Mouse (Mus musculus) forebrain, embryonic 15.5 days (tissue): ENCODE data around the gene Moap1. TPM values are rescaled to one million over a fixed set of nuclear protein-coding genes. Genes with fewer than 3 reads are reported as not detected.
A peak's percentile ranks its signal among the peaks of the same experiment; 100 is the strongest.

Experiments
- ATAC-seq: fragments of 200-750 bp; cut with Nextera tagmentation; replicated peaks from 2 replicates; pipeline ENCODE4 v1.8.0; 2017; ENCODE audit warnings: mild to moderate bottlenecking, moderate TSS enrichment, moderate library complexity
- H3K27ac ChIP-seq: fragments of 300-500 bp; sonication (generic); replicated peaks from 2 replicates; pipeline ENCODE4 v1.5.1; 2015; ENCODE audit warnings: mild to moderate bottlenecking, inconsistent platforms
- H3K27me3 ChIP-seq: fragments of 300-500 bp; sonication (generic); 2 replicates; pipeline ENCODE4 v1.6.1; 2015; ENCODE audit warnings: inconsistent platforms
- H3K36me3 ChIP-seq: fragments of 300-500 bp; sonication (generic); 2 replicates; pipeline ENCODE4 v1.6.1; 2015; ENCODE audit warnings: mild to moderate bottlenecking, inconsistent platforms
- H3K4me1 ChIP-seq: fragments of 300-500 bp; sonication (generic); 2 replicates; pipeline ENCODE4 v1.6.1; 2015; ENCODE audit warnings: inconsistent platforms
- H3K4me2 ChIP-seq: fragments of 300-500 bp; sonication (generic); replicated peaks from 2 replicates; pipeline ENCODE4 v1.6.1; 2015; ENCODE audit warnings: mild to moderate bottlenecking, inconsistent platforms
- H3K4me3 ChIP-seq: fragments of 300-500 bp; sonication (generic); 2 replicates; pipeline ENCODE4 v1.5.1; 2015; ENCODE audit warnings: mild to moderate bottlenecking, inconsistent platforms
- H3K9ac ChIP-seq: fragments of 300-500 bp; sonication (generic); replicated peaks from 2 replicates; pipeline ENCODE4 v1.6.1; 2015; ENCODE audit warnings: mild to moderate bottlenecking, inconsistent platforms
- H3K9me3 ChIP-seq: fragments of 300-500 bp; sonication (generic); 2 replicates; pipeline ENCODE4 v1.6.1; 2016; ENCODE audit warnings: inconsistent platforms
- WGBS: fragments of 180-500 bp; shearing (Covaris S2); methylation state at CpG from one replicate; pipeline ENCODE4 v1.1.7; 2015; ENCODE audit warnings: mixed read lengths; 5-methylcytosine and 5-hydroxymethylcytosine counted together
- polyA plus RNA-seq: library from polyadenylated mRNA; unstranded; fragments of >200 nt; fragmentation: Nextera tagmentation; extraction: Ambion mirVana; gene quantifications from 2 replicates; pipeline ENCODE4 v1.2.1, GENCODE M21; 2015

Gene Moap1
- polyA plus RNA-seq, 1 experiment from 2014 or later = 53.2 TPM

- ATAC-seq = no peak
- no peaks in the 10 kb centered on the region for H3K27me3 ChIP-seq
- 90% methylated on average over 3 of the region's 3 CpGs for WGBS
- no peaks in the 10 kb centered on the region for H3K9me3 ChIP-seq
- no peak overlapping the region for H3K9ac ChIP-seq
- H3K4me3 ChIP-seq = no peak overlapping the region
- H3K36me3 ChIP-seq = peaks cover 36% of the 10 kb centered on the region
- no peak overlapping the region for H3K27ac ChIP-seq
- no peak overlapping the region for H3K4me2 ChIP-seq
- peaks cover 23% of the 10 kb centered on the region for H3K4me1 ChIP-seq
Observed at GRCm38 (mm10) chr12:102761668-102762067, 18.2 kb upstream of the Moap1 start.

DNA sequence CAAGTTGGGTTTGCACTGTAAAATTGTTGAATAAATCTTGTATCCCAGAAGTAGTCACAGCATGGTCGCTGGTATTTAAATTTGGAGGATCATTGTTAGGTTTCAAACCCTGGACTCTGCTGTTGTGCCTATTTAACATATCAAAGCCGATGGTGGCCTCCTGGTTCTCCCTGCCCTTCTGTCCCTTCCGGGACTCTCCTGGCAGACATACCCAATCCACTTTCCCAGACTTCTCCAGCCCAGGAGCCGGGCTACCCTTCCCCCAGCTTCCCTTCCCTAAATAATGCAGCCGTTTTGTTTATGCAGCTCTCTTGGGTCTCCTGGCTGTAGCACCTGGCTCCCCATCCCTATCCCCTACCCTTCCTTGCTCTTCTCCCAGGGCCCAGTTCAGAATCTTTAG, 15.5 kb upstream of the Moap1 start:
- ATAC-seq = no peak
- Histone ChIP-seq H3K27me3 (no peaks in the 10 kb centered on the region), H3K27ac (no peak overlapping the region), H3K4me2 (peak overlapping the region; percentile 87), H3K36me3 (peaks cover 12% of the 10 kb centered on the region), H3K9ac (peak overlapping the region; percentile 87), H3K9me3 (no peaks in the 10 kb centered on the region), H3K4me3 (peak overlapping the region; percentile 94), H3K4me1 (peaks cover 42% of the 10 kb centered on the region)
- WGBS = 2% methylated on average over 5 of the region's 5 CpGs

DNA sequence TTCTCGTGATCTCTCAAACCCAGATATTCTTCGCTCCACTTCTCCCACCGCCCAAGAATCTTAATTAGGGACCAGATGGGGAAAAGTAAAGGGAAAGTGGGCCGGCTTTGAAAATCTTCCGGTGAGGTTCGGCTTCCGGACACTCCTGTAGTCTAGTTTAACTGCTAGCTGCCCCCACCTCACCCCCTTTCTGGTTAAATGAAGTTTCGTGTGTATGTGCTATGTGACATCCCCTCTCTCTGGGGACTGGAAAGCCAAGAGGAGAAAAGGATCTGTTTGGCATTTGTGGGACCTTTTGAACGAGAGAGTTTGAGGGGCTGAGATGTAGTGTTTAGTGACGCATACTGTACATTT, 14.9 kb upstream of the Moap1 start, which contains the start of gene Gm20604:
Gm20604 (minus strand) TSS at position 270 of the 354 bp plus-strand sequence.
- ATAC-seq = no peak
- Histone ChIP-seq H3K9me3 (no peaks in the 10 kb centered on the region), H3K4me1 (peaks cover 42% of the 10 kb centered on the region), H3K4me3 (peak within 1 kb of the TSS; percentile 94), H3K36me3 (peaks cover 8% of the 10 kb centered on the region; the same call in 1 of the 2 replicates), H3K27ac (peak within 1 kb of the TSS; percentile 83), H3K27me3 (no peaks in the 10 kb centered on the region), H3K4me2 (peak within 1 kb of the TSS; percentile 87), H3K9ac (peak within 1 kb of the TSS; percentile 87)
- WGBS = under 1% methylated on average over 10 of the region's 10 CpGs

DNA sequence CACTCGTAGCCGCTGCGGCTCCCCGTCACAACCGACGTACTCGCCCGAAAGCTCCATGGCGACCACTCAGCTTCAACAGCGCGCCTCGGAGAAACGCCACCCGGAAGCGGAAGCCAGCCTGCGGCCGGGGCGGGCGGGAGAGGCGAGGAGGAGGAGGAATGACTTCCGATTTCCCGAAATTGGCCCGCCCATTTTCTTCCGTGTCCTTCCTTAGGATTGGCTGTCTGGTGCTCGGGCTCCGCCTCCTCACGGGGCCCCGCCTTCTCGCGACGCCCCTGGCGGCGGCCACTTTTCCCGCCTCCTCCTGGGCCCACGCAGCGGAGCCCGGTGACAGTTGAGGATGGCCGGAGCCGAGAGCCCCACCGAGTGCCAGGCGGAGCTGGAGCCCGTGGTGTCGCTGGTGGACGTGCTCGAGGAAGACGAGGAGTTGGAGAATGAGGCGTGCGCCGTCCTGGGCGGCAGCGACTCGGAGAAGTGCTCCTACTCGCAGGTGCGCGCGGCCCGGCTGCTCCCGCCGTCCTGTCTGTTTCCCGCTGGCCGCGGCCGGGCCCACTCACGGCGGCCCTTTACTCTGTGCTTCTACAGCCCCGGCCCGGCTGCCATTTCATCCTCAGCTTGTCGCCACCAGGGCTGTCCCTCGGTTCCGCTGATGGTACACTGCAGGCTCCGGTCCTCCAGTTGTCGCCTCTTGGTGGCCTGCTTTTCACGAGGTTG, 14.4 kb upstream of the Moap1 start, which contains the start of the genes Gm28051, Gon7 and Ubr7:
Gm28051 (minus strand) TSS at position 77 of the 714 bp plus-strand sequence.
Gon7 (minus strand) TSS at position 115 of the 714 bp plus-strand sequence.
Ubr7 (plus strand) TSS at position 279 of the 714 bp plus-strand sequence.
- Histone ChIP-seq H3K27ac (peak within 1 kb of the TSS; percentile 83), H3K9ac (peak within 1 kb of the TSS; percentile 87), H3K4me1 (peaks cover 42% of the 10 kb centered on the region), H3K9me3 (no peaks in the 10 kb centered on the region), H3K4me2 (peak within 1 kb of the TSS; percentile 87), H3K36me3 (peaks cover 8% of the 10 kb centered on the region; the same call in 1 of the 2 replicates), H3K27me3 (no peaks in the 10 kb centered on the region), H3K4me3 (peak within 1 kb of the TSS; percentile 94)
- peak; percentile 98 for ATAC-seq
- under 1% methylated on average over 73 of the region's 73 CpGs for WGBS

DNA sequence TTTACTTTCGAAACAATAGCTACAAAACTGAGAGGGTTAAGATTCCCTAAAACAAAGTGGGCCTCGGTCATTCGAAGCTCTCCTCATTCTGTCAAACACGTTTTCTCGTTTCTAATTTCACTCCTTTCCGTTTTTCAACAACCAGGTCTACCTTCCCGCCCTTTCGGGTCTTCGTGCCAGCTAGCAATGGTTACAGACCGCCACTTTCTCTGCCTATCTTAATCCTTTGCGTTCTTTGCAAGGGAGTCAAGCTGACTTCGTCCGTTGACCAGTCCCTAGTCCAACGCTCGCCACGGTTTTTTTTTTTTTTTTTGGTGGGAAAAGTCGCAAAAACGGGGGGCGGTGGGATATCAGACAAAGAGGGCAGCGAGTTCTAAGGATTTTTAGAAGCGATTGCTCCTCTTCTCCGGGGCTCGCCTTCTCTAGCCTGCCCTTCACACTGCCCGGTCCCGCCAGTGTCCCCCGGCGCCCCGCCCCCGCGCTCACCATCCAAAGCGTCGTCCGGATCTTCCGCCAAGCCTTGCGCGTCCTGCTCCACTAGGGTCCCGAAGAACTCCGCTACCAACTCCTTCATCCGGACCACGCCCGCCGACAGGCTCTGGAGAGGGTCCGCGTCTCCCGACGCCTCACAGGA, 13.7 kb upstream of the Moap1 start:
- Histone ChIP-seq H3K9me3 (no peaks in the 10 kb centered on the region), H3K36me3 (peaks cover 3% of the 10 kb centered on the region; the same call in 1 of the 2 replicates), H3K4me3 (peak overlapping the region; percentile 94), H3K4me2 (peak overlapping the region; percentile 67), H3K27me3 (no peaks in the 10 kb centered on the region), H3K9ac (peak overlapping the region; percentile 54), H3K4me1 (peaks cover 42% of the 10 kb centered on the region), H3K27ac (peak overlapping the region; percentile 83)
- no peak for ATAC-seq
- WGBS = 2% methylated on average over 46 of the region's 46 CpGs

- Histone ChIP-seq H3K4me1 (peaks cover 42% of the 10 kb centered on the region), H3K9ac (peak overlapping the region; percentile 54; the same call in 1 of the 2 replicates), H3K27ac (no peak overlapping the region), H3K27me3 (no peaks in the 10 kb centered on the region), H3K4me2 (peak overlapping the region; percentile 67), H3K9me3 (no peaks in the 10 kb centered on the region), H3K36me3 (peaks cover 2% of the 10 kb centered on the region; the same call in 1 of the 2 replicates), H3K4me3 (peak overlapping the region; percentile 94)
- WGBS = 87% methylated on average over 7 of the region's 7 CpGs
- ATAC-seq = no peak
Observed at GRCm38 (mm10) chr12:102756304-102756703, 12.8 kb upstream of the Moap1 start.

DNA sequence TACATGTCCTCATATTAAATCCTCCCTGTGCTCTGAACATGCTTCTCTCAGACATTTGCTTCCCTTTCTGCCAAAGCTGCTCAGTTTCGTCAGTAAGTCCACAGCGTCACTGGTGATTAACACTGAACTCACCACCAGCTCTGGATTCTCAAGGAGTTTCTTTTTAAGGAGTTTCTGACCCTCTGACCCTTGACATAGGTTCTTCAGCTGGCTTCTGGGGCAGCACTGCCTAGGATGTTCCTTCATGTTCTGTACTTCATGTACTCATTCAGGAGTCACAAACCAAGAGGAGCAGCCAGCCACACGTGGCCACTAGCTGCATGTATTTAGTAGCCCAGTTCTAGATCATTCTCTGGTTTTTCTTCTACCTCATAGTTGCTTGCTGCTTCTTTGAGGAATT, 4.8 kb upstream of the Moap1 start:
- no peak for ATAC-seq
- Histone ChIP-seq H3K27me3 (no peaks in the 10 kb centered on the region), H3K4me1 (peaks cover 11% of the 10 kb centered on the region), H3K27ac (no peak overlapping the region), H3K9me3 (no peaks in the 10 kb centered on the region), H3K4me3 (no peak overlapping the region), H3K9ac (no peak overlapping the region), H3K4me2 (no peak overlapping the region), H3K36me3 (peaks cover 9% of the 10 kb centered on the region; the same call in 1 of the 2 replicates)
- 91% methylated on average over 3 of the region's 3 CpGs for WGBS

DNA sequence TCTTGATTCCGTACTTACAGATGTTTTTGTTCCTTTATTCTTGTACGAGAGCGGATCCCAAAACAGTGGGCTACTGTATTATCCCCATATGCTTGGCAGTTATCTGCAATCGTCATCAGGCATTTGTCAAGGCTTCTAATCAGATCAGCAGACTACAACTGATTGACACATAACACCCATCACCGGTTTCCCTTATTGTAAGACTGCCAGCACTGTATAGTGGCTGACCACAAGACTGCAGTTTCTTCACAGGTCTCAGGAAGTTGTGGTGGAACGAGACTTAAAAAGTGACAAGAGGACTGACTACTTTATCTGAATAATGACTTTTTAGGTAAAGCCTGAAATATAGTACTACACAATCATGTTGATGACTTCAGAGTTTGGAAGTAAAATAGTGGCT, 1.4 kb upstream of the Moap1 start:
- 0 out of 2 replicates have a peak overlapping the region, but pooled peaks have one; percentile 74 for H3K4me3 ChIP-seq
- H3K27me3 ChIP-seq = no peaks in the 10 kb centered on the region
- H3K4me2 ChIP-seq = peak overlapping the region; percentile 86; the same call in 1 of the 2 replicates
- H3K27ac ChIP-seq = no peak overlapping the region
- H3K4me1 ChIP-seq = peaks cover 26% of the 10 kb centered on the region
- H3K9me3 ChIP-seq = no peaks in the 10 kb centered on the region
- no peak for ATAC-seq
- no peak overlapping the region for H3K9ac ChIP-seq
- 53% methylated on average over 6 of the region's 6 CpGs for WGBS
- H3K36me3 ChIP-seq = peaks cover 9% of the 10 kb centered on the region; the same call in 1 of the 2 replicates

DNA sequence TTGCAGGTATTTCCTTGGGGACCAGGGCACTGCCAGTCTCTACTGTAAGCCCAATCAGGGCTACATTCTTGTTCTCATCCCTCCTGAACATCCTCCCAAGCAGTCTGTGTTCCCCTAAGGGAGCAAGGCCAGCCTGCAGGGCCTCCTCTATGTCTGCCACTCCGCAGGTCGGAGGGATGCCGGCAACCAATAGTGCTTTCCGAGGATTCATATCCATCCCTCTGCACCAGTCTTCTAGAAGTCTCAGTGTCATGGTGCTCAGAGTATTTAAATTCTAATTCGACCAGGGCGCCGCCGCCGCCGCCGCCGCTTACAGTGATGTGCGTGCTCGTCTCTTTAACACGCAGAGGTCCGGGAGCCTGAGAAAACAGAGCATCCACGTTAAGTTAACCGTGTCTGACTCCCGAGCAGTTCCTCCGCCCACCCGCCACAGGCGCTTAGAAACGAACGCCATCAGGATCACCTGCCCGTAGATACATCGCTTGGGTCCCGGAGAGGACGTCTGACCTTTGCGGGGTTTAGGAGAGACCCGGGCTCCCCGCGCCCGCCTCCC, 349 bp downstream of the Moap1 start:
- under 1% methylated on average over 33 of the region's 33 CpGs for WGBS
- H3K4me1 ChIP-seq = peaks cover 26% of the 10 kb centered on the region

GRCm38 (mm10) chr12:102742056-102742455, 1.4 kb downstream of the Moap1 start:
- no peaks in the 10 kb centered on the region for H3K9me3 ChIP-seq
- no peak overlapping the region for H3K27ac ChIP-seq
- ATAC-seq = no peak
- H3K27me3 ChIP-seq = no peaks in the 10 kb centered on the region
- H3K4me3 ChIP-seq = no peak overlapping the region
- 89% methylated on average over 7 of the region's 7 CpGs for WGBS
- H3K9ac ChIP-seq = no peak overlapping the region
- peaks cover 4% of the 10 kb centered on the region; the same call in 1 of the 2 replicates for H3K36me3 ChIP-seq
- 0 out of 2 replicates have a peak overlapping the region, but pooled peaks have one; percentile 86 for H3K4me2 ChIP-seq
- H3K4me1 ChIP-seq = peaks cover 26% of the 10 kb centered on the region

More for the DNA sequence above, 349 bp downstream of the Moap1 start:
- H3K9ac ChIP-seq = peak overlapping the region; percentile 83
- peaks cover 5% of the 10 kb centered on the region; the same call in 1 of the 2 replicates for H3K36me3 ChIP-seq
- no peaks in the 10 kb centered on the region for H3K27me3 ChIP-seq
- H3K9me3 ChIP-seq = no peaks in the 10 kb centered on the region
- ATAC-seq = peak; percentile 79; the same call in 1 of the 2 replicates
- H3K27ac ChIP-seq = peak overlapping the region; percentile 92
- H3K4me3 ChIP-seq = peak overlapping the region; percentile 74
- peak overlapping the region; percentile 86 for H3K4me2 ChIP-seq

DNA sequence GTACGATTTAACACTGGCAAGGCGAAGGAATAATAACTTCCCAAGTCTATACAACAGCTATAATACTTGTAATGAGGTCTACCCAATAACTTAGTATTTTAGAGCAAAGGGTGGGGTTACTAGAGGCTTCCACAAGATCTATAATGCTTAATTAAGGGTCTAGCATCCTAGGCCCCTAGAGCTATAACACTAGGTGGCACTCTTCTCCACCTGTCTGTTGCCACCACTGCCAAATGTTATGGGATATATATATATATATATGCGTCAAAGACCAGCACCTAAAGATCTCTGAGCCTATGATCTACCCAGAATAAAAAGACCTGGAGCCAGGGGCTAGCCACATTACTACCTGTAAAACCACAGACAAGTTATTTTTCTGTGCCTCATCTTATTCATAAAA, 3.2 kb downstream of the Moap1 start:
- Histone ChIP-seq H3K27me3 (no peaks in the 10 kb centered on the region), H3K4me2 (no peak overlapping the region), H3K36me3 (no peaks in the 10 kb centered on the region), H3K4me3 (no peak overlapping the region), H3K27ac (no peak overlapping the region), H3K9me3 (no peaks in the 10 kb centered on the region), H3K4me1 (peaks cover 26% of the 10 kb centered on the region), H3K9ac (no peak overlapping the region)
- ATAC-seq = no peak
- WGBS = 67% methylated on average over 3 of the region's 3 CpGs

DNA sequence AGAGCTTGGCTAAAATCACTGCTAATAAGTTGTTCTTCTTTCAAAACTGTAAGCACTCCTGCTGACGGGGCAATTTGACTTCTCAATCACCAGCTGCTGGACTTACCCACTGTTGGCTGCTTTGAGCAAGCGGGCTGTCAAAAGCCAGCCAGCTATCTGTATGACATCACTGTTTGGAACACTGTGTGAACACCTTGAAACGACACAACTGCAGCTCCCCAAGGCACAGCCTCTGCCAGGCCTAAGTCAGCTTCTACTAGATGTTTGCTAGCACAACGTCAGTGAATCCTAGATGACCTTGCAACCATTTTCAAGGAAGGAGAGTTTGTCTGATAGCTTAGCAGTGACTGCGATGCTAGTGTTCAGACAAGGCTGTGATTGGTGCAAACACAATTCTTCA, 4.4 kb downstream of the Moap1 start:
- no peaks in the 10 kb centered on the region for H3K9me3 ChIP-seq
- H3K4me3 ChIP-seq = no peak overlapping the region
- H3K4me1 ChIP-seq = peaks cover 17% of the 10 kb centered on the region
- ATAC-seq = no peak
- no peak overlapping the region for H3K27ac ChIP-seq
- H3K4me2 ChIP-seq = no peak overlapping the region
- H3K27me3 ChIP-seq = no peaks in the 10 kb centered on the region
- H3K9ac ChIP-seq = no peak overlapping the region
- H3K36me3 ChIP-seq = no peaks in the 10 kb centered on the region
- WGBS = 73% methylated on average over 5 of the region's 5 CpGs
